Mouse (Mus musculus) C2C12 (cell line): ENCODE data around the gene A730071L15Rik. TPM values are rescaled to one million over a fixed set of nuclear protein-coding genes. Genes with fewer than 3 reads are reported as not detected.
A peak's percentile ranks its signal among the peaks of the same experiment; 100 is the strongest.

Experiments
- H3K27me3 ChIP-seq: one replicate; pipeline ENCODE4 v1.6.1; 2011; ENCODE audit not compliant: control insufficient read depth, insufficient read depth, insufficient read length
- H3K36me3 ChIP-seq: one replicate; pipeline ENCODE4 v1.6.1; 2011; ENCODE audit not compliant: control insufficient read depth, insufficient read depth
- H3K4me3 ChIP-seq: one replicate; pipeline ENCODE4 v1.5.1; 2011; ENCODE audit warnings: mild to moderate bottlenecking, control low read depth; ENCODE audit not compliant: poor library complexity, insufficient read depth, severe bottlenecking
- H3K79me2 ChIP-seq: one replicate; pipeline ENCODE4 v1.6.1; 2011; ENCODE audit not compliant: control insufficient read depth, insufficient read depth
- H3K79me3 ChIP-seq: one replicate; pipeline ENCODE4 v1.6.1; 2011; ENCODE audit warnings: low read depth, control low read depth
- H3ac ChIP-seq: one replicate; pipeline ENCODE3; 2011; ENCODE audit warnings: low read depth; ENCODE audit not compliant: control insufficient read depth, insufficient read length
- CEBPB ChIP-seq: IDR thresholded peaks from one replicate; pipeline ENCODE4 v1.6.1; 2011; ENCODE audit warnings: low read depth, mild to moderate bottlenecking, control low read depth, moderate library complexity
- CTCF ChIP-seq: IDR thresholded peaks from one replicate; pipeline ENCODE4 v1.5.1; 2011; ENCODE audit not compliant: control insufficient read depth, insufficient read depth, insufficient read length
- FOSL1 ChIP-seq: IDR thresholded peaks from one replicate; pipeline ENCODE4 v1.8.0; 2011; ENCODE audit warnings: mild to moderate bottlenecking, low read length; ENCODE audit not compliant: poor library complexity, insufficient read depth, severe bottlenecking
- MAX ChIP-seq: IDR thresholded peaks from one replicate; pipeline ENCODE4 v1.6.1; 2011; ENCODE audit warnings: mild to moderate bottlenecking, control low read depth
- MYOD1 ChIP-seq: IDR thresholded peaks from one replicate; pipeline ENCODE4 v1.6.1; 2011; ENCODE audit warnings: low read depth; ENCODE audit not compliant: control insufficient read depth, insufficient read length
- MYOG ChIP-seq: IDR thresholded peaks from one replicate; pipeline ENCODE4 v1.6.1; 2011; ENCODE audit not compliant: control insufficient read depth, insufficient read length; ENCODE audit errors: extremely low read depth
- USF1 ChIP-seq: IDR thresholded peaks from one replicate; pipeline ENCODE4 v1.6.1; 2011; ENCODE audit warnings: low read depth, mild to moderate bottlenecking, control low read depth, moderate library complexity
- polyA plus RNA-seq: library from polyadenylated mRNA; unstranded; fragments of >200 nt; fragmentation: generic; extraction: Trizol; gene quantifications from one replicate; pipeline ENCODE4 v1.2.1, GENCODE M21; 2012; ENCODE audit warnings: missing spikeins

The A730071L15Rik gene
- polyA plus RNA-seq, 1 experiment, result 0.08 TPM

DNA sequence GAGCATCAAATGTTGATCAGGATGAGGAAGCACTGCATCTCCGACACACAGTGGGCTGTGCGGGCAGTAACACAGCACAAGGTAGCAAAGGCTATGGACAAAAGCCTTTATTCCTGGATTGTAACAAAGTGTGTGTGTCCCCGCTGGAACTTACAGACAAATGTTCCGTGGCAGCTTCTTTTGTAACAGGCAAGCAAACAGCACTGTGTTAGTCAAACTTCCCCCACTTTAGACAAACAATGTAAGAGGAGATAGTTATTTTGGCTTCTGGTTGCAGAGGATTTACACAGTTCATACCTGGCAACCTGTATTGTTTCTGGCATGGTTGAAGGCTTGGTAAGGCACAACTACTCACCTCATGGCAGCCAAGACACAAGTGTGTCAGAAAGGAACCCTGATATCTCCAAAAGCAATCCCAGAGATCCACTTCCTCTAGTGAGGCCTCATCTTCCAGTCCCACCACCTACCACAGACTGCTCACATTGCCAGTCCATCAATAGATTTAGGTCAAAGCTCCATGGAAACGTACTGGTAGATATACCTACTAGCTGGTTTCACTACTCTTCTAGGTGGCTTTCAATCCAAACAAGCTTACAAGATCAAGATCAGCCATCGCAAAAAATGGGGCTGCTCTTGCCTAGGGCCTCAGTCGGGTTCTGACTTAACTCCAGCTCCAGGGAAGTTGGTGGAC lies 34.3 kb upstream of the A730071L15Rik start:
- no peak for TF ChIP-seq FOSL1
- H3K4me3 ChIP-seq, result no peak overlapping the region
- no peaks in the 10 kb centered on the region for H3K36me3 ChIP-seq
- H3ac ChIP-seq, result no peak overlapping the region
- H3K79me3 ChIP-seq, result peaks cover 72% of the 10 kb centered on the region
- H3K27me3 ChIP-seq, result no peaks in the 10 kb centered on the region
- peaks cover 98% of the 10 kb centered on the region for H3K79me2 ChIP-seq

GRCm38 (mm10) chr11:6166351-6166750 lies 33.5 kb upstream of the A730071L15Rik start:
- H3K36me3 ChIP-seq, result no peaks in the 10 kb centered on the region
- no peak for TF ChIP-seq CEBPB
- TF ChIP-seq CTCF, result no peak
- no peak overlapping the region for H3ac ChIP-seq
- no peaks in the 10 kb centered on the region for H3K27me3 ChIP-seq
- H3K79me2 ChIP-seq, result peaks cover 98% of the 10 kb centered on the region
- peaks cover 72% of the 10 kb centered on the region for H3K79me3 ChIP-seq
- no peak overlapping the region for H3K4me3 ChIP-seq

GRCm38 (mm10) chr11:6169041-6169663 lies 30.7 kb upstream of the A730071L15Rik start:
- Histone ChIP-seq H3K36me3 (no peaks in the 10 kb centered on the region), H3K27me3 (no peaks in the 10 kb centered on the region)

DNA sequence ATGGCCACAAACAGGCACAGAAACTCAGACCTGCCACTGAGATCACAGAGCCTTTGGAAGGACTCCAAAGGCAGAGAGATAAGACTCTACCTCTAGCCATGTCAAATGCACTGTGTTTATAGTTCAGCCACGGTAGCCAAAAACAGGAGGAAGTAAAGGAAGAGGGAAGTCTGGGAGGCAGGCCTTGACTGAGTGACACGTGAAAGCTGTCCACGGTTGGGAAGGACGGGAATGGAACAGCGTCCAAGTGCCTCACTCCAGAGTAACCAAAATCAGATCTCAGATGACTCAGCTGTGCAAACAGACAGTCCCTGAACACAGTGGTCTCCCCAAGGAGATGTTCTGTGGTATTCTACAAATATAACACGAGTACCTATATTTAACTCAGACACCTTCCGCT lies 25.1 kb upstream of the A730071L15Rik start:
- TF ChIP-seq CEBPB (no peak), MAX (peak; percentile 47)
- Histone ChIP-seq H3K4me3 (no peak overlapping the region), H3K36me3 (no peaks in the 10 kb centered on the region), H3ac (no peak overlapping the region), H3K79me3 (peaks cover 78% of the 10 kb centered on the region), H3K27me3 (no peaks in the 10 kb centered on the region), H3K79me2 (peaks cover 98% of the 10 kb centered on the region)

More at GRCm38 (mm10) chr11:6169041-6169663, 30.7 kb upstream of the A730071L15Rik start:
- H3K4me3 ChIP-seq, result no peak overlapping the region
- no peak overlapping the region for H3ac ChIP-seq
- peaks cover 98% of the 10 kb centered on the region for H3K79me2 ChIP-seq
- no peak for TF ChIP-seq USF1
- no peak for TF ChIP-seq CTCF
- TF ChIP-seq FOSL1, result no peak
- TF ChIP-seq CEBPB, result no peak
- peaks cover 76% of the 10 kb centered on the region for H3K79me3 ChIP-seq

DNA sequence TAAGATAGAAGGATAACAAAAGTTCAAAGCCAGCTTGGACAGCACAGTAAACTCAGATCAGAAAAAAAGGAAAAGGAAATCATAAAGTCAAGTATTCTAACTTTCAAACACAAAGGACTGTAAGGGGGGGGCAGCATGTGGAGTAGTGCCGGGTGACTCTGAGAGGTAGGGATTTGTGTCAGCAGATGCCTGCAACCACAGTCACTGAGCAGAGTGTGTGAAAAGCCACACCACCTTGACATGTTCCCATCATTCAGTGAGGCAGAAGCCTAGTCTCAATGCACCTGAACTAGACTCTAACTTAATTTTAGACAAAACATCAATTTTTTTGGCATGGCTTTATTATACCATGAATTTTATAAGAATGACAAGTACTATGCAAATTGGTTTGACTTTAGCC lies 24.3 kb upstream of the A730071L15Rik start:
- Histone ChIP-seq H3K36me3 (no peaks in the 10 kb centered on the region), H3ac (no peak overlapping the region), H3K79me3 (peaks cover 80% of the 10 kb centered on the region), H3K27me3 (no peaks in the 10 kb centered on the region), H3K4me3 (no peak overlapping the region), H3K79me2 (peaks cover 98% of the 10 kb centered on the region)
- TF ChIP-seq MYOD1 (no peak), MAX (no peak), FOSL1 (no peak), CEBPB (no peak), USF1 (no peak), CTCF (no peak), MYOG (no peak)

GRCm38 (mm10) chr11:6177781-6178420 lies 21.9 kb upstream of the A730071L15Rik start:
- Histone ChIP-seq H3K79me3 (peaks cover 83% of the 10 kb centered on the region), H3K79me2 (peaks cover 98% of the 10 kb centered on the region), H3K36me3 (no peaks in the 10 kb centered on the region), H3ac (no peak overlapping the region), H3K4me3 (no peak overlapping the region), H3K27me3 (no peaks in the 10 kb centered on the region)
- no peak for TF ChIP-seq CTCF
- TF ChIP-seq MAX, result no peak
- TF ChIP-seq MYOD1, result no peak
- no peak for TF ChIP-seq CEBPB
